Mouse (Mus musculus) cerebellum, adult 11 months (tissue): ENCODE results near the gene Ppp1r3e.
A peak's percentile ranks its signal among the peaks of the same experiment; 100 is the strongest.

Source experiments
- DNase-seq: peaks from one replicate; pipeline ENCODE4 v3.0.0; 2022

Gene Ppp1r3e

DNA sequence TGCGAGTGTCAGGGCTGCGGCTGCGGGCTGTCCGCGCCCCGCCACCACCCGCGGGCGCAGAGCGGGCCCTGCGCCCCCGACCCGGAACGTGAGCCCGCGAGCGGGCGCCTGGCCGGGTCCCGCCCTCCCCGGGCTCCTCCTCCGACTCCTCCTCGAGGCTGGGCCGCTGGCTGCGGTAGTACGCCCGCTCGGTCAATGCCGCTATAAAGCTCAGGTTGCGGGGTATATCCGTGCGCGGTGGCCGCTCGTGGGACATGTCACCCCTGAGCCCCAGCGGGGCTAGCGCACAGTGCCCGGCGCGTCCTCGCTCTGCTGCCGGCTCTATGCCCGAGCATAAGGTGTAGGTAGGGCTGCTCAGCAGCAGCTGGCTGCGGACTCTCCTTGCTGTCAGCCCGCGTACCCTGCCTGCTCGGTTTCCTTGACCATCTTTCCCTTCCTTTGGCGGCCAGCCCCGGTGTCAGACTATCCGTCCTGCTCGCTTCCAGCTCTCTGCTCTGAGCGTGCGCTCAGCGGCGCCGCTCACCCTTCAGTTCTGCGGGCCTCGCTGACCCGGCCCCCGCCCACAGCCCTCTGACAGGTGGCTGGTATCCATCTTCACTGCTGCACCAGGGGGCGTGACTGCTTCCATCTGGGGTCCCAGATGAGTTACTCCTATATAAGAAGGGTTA lies at the start of gene Ppp1r3e:
Ppp1r3e (minus strand) TSS at position 503 of the 668 bp plus-strand sequence.
- peak; percentile 73 for DNase-seq

DNA sequence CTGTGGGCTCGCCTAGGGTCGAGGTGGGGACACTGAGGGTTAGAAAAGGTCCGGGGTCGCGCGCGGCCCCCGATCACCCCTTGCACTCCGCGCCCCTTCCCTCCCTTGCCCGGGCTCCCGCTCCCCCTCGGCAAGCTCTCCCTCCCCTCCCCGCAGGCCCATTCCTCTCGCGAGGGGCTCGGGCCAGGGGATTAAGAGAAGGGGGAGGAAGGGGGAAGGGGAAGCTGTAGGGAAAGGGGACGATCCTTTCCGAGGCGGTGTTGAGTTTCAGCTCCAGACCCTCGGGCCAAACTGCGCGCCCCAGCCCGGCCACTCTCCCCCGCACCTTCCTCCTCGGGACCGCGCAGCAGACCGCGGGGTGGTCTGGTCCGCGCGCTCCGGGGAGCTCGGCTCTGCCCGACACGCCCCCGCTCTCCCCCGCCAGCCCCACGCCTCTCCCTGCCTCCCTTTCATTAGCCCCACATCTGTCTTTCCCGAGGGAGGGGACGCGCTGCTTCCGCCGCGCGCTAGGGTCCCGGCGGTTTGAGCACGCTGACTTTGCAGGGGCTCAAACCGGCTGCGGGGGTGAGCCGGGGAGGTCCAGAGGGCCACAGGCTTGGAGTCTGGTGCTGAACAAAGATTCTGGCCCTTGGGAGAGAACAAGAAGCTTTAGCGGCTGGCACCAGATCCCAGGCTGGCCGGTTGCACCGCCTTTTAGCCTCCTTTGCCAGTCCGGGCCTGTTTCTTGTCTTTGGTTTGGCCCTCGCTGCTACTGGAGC lies 49.2 kb upstream of the Ppp1r3e start:
- DNase-seq = no peak

DNA sequence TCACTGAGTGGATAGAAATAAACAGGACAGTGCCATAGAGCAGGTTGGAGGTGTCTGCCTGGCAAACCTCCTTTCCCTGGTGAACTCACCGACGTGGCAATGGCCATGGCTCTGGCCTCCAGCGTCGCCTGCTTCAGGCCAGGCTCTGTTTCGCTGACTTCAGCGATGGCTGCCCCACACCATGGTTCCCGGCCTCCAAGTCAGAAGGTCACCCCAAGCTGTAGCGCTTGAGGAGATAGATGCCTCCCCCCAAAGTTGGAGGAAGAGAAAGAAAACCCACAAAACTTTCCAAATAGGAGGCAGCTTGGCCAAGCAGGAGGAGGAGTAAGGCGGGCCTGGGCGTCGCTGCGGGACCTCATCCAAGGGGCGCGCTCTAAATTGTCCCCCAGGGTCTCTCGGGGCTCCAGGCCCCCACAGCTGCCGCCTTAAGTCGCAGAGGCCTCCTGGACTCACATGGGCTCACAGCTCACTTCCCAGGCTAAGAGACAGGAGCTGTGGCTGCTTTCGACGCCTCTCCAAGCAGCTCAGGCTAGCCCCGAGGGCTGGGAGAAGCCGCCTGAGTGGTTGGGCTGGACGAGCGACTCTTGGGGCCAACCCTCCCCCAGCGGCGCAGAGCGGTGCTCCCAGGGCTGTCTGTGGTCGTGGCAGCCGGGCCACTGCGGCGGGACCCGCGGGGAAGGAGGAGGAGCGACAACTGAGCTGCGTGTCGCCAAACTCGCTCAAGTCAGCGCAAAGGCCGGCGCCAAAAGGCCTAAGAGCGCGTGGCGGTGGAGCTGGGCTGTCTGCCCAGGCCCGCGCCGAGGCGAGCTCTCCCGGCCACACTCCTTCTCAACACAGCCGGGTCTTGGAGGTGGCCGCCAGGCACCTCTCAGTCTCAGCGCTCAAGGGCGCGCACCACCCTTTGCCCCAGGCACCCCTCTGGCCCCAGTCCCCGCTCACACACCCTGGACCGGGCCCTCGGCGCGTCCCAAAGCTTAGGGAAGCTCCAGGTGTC lies 48.3 kb upstream of the Ppp1r3e start, which contains the start of gene Efs:
Efs (minus strand) TSS at position 778 of the 994 bp plus-strand sequence.
- DNase-seq = peak; percentile 35

DNA sequence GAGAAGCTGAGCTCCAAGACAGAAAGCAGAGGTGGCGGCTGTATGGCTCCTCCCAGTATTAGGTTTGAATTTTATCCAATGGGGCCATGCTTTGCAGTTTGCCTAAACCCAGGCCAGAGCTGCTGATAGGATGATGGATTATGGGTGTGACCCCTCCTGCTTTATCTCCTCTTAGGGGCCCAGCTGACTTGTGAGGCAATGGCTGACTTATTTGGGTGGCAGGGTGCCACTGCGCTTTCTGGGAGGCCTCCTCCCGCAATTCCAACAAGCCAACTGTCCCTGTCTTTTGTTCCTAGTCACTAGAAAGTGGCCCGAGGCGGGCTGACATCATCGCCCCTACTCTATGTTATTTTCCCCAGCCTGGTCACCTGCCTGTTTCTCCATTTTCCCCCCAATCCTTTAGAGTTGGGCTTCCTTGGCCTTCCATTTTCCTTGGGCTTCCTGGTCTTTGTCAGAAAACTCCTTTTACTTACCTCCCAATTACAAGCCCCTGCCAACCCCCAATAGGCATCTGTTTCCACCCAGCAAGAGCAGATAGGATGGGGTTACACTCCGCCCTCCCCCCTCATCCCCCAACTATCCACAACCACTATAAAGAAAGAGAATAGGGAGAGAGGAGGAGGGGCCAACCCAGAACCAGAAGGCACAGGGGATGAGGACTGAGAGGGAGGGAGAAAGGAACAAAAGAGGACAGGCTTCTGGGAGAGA lies 47.4 kb upstream of the Ppp1r3e start:
- no peak for DNase-seq

DNA sequence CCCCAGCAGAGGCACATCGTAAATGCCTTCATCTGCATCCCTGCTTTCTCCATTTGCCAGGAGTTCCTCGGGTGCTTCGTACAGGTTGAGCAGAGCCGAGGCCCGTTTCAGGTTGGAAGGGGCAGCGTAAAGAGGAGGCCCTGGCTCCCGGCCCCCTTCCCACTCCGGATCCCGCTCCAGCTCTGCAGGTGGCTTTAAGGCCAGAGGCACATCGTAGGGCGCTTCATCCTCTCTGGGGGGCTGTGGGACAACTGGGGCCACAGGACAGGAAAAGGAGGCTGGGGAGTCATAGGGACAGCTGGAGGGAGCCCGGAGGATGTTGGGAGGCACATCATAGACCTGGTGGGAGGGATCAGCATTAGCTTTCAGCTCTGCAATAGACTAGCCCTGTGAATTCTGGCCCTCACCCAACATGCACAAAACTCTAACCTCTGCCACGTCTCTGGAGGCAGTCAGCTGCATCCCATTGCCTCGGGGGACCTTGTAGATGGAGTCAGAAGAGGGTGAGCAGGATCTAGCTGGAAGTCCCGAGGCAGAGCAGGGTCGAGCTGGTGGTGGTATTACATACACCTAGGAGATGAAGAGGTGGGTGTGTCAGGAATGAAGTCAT lies 42.8 kb upstream of the Ppp1r3e start:
- no peak for DNase-seq

DNA sequence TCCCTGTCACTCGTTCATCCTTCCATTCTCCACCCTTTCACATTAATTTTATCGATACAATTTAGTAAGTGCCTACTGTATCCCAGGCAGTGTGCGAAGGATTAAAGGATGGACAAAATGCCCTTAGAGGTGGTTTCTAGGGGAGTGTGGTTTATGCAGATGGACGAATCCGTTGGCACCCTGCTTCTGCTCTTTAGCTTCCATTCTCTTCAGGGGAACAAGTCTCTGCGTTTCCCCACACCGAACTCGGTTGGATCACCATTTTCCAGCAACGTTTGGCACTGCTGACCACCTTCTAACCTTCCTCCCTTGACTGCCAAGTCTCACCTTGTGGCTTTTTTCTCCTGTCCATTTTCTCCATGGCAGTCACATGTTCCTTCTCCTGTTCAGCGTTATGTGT lies 36.0 kb upstream of the Ppp1r3e start:
- DNase-seq = no peak

DNA sequence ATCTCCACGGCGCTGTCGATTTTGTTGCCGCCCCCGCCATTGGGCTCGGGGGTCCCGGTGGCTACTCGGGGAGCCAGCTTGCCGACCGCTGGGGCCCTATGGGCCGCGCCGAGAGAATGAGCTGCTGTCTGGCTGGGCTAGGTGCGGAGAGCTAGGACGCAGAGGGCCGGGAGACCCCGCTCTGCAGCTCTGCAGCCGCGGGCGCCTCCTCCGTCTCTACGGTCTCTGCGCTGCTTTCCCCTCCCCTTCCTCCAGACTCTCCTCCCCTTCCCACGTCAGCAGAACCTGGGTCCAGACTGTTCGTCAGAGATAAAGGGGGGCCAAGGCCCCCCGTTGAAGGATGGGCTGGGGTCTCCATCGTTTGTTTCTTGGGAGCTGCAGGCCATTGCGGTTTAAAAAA lies 35.5 kb upstream of the Ppp1r3e start, which contains the start of gene Slc22a17:
Slc22a17 (minus strand) TSS at position 247 of the 400 bp plus-strand sequence.
- peak; percentile 77 for DNase-seq

DNA sequence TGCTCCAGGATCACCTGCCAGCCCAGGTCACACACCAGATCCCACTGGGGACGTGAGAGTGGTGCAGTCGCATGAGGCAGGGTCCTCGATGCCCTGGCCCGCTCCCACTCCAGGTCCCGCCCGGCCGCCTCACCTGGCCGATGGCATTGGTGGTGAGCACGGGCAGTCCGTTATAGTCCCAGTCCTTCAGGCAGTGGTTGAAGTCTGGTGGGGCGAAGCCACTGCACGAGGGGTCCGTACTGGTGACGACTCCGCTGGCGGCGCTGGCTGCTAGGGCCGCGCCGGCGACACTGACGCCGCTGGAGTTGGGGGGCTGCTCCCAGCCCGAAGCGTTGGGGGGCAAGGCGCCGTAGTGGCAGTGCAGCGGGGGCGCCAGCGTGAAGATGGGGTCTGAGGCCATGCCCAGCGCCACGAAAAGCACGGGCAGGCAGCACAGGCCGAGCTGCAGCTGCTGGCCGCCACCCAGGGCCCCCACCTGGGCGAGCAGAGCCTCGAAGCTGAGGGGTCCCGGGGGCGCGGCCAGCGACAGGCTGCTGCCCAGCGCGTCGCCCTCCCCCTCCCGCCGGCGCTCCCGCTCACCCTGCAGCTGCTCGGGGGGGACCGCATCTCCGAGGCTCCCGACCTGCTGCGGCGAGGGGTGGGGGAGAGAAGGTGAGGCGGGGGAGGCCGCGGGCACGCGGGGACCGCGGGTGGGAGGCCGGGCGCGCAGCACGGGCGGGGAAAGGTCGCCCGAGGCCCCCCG lies 34.9 kb upstream of the Ppp1r3e start:
- peak; percentile 43 for DNase-seq

DNA sequence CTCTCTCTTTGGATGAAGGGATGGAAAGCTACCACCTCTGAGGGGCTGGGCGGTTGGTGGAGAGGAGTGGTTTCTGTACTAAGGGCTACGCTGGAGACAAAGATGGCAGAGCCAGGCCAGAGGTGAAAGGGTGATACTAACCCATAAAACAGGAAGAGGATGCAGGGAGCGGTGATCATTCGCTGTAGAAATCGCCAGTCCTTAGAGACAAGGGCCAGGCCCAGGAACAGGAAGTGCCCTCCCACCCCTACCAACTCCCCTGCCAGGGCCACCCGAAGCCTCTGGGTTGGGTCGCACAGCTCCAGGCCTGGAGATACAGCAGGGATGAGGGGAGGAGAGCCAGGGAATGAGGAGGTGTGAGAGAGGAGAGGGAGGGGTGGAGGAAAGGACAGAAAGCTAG lies 31.3 kb upstream of the Ppp1r3e start:
- no peak for DNase-seq

DNA sequence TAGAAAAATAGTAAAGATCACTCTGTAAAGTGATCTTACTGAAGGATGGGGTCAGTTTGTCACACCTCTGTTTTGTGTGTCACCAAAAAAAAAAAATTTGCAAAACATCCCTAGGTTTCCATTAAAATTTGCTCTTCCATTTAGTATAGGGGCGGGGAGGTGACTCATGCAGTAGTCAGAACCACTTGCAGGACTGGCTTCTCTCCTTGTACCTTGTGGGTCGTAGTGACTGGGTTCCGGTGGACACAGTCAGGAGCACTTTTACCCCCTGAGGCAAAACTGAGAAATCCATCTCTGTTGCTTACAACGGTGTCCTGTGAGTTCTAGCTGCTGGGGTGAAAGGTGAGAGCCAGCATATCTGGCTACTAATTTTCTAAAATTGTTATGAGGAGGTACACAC lies 26.3 kb upstream of the Ppp1r3e start:
- DNase-seq = no peak

DNA sequence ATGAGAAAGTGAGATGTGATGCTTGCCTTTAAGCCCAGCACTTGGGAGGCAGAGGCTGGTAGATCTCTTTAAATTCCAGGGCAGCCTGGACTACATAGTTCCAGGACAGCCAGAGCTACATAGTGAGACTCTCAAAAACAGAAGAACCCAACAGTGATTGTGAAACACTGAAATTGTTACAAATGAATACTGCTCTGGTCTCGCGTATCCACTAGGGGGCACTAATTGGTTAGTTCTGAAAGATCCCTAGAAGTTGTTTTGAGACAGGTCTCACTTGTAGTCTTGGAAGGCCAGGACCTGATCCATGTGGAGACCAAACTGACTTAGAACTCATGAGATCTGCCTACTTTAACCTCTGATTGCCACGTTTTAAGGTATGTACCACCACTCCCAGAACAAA lies 23.0 kb upstream of the Ppp1r3e start:
- peak; percentile 52 for DNase-seq

DNA sequence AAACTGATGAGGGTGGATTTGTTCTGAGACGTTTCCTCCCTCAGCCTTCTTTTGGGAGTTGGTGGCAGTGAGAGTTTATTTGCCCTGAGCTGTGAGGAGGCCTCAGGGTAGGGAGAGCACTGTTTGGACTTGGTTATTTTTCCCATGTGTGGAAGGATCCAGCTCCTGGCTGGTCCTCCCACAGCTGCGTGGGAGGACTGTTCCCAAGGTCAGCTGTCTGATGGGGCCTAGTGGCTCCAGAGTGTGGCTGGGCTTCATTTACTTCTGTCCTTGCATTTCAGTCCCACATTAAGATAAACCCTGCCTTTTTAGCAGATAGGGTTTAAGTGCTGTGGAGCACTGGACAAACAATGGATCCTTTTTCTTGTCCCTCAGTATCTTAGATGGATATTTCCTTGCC lies 20.1 kb upstream of the Ppp1r3e start:
- DNase-seq = no peak

DNA sequence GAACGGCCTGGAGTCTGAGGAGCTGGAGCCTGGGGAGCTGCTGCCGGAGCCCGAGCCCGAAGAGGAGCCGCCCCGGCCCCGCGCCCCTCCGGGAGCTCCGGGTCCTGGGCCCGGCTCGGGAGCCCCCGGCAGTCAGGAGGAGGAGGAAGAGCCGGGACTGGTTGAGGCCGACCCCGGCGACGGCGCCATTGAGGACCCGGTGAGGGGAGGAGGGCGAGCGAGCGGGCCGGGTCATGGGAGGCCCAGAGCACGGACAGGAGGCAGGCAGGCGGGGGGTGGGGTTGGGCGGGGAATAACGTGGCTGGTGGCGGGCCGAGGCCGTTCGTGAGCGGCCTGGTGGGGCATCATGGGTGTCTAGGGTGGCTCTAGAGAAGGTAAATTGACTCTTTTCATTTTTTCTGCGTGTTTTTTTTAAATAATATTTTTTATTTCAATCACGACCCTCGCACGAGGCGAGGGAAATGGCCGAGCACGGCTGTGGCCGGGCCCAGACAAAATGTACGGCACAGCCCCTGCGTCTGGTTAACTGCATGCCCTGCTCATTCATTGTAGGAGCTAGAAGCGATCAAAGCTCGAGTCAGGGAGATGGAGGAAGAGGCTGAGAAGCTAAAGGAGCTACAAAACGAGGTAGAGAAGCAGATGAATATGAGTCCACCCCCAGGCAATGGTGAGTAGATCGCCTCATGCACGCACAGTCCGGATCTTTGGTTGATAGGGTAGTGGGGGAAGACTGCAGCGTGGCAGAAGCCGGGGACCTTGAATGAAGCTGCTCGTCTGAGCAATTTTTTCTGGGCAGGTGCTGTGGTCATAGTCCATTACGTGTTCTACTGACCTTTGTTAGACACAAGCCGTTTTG lies 17.2 kb upstream of the Ppp1r3e start:
- no peak for DNase-seq

DNA sequence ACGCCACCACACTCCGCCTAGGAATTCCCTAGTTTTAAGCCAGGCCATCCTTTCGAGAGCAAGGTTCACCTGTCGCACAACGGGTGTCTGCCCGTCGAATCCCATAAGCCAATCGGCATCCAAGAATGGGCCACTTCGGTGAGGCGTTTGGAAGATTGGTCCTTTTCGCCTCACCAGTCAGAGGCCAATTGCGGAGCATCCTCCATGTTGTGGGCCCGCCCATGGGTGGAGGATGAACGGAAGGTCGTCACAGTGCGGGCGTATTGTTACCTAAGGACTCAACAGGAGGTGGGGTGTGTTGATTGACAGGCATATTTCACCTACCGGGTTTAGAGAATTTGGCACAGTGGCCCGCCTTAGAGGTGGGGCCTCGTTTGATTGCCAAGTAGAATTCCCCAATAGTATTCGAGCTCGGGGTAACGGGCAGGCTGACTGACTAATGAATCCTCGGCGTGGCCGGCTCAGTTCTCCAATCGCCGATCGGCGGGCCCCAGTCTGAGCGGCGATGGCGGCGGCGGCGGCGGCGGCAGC lies 16.4 kb upstream of the Ppp1r3e start:
- DNase-seq = peak; percentile 98

DNA sequence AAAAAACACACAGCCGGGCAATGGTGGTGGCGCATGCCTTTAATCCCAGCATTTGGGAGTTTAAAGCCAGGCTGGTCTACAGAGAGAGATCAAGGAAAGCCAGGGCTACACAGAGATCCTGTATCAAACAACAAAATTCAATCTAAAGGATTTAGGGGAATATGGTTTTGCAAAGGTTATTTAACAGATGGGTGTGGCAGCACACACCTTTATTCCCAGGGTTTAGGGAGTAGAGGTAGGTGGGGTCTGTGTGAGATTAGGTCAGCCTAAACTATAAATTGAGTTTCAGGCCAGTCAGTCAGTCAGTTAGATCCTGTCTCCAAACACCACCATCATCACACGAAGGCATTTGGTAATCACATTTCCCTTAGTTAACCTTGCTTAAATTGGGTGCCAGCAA lies 14.8 kb upstream of the Ppp1r3e start, which contains the start of gene Pabpn1:
Pabpn1 (plus strand) TSS at position 301 of the 400 bp plus-strand sequence.
- DNase-seq = no peak

DNA sequence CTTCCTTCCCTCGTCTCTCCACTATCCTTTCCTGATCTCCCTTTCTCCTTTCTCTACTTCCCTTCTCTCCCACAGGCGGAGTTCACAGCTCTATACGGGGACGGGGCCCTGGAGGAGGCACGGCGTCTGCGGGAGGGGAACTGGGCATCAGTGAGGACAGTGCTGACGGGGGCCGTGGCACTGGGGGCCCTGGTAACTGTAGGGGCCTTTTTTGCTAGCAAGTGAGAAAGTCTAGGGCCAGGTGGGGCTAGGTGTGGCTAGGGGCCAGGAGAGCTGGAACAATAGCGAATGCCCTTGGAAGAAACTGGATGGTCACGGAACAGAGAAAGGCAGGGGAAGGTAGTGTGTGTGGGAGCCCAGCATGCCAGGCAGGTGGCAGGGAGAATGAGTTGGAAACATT lies 8.0 kb upstream of the Ppp1r3e start:
- DNase-seq = no peak

DNA sequence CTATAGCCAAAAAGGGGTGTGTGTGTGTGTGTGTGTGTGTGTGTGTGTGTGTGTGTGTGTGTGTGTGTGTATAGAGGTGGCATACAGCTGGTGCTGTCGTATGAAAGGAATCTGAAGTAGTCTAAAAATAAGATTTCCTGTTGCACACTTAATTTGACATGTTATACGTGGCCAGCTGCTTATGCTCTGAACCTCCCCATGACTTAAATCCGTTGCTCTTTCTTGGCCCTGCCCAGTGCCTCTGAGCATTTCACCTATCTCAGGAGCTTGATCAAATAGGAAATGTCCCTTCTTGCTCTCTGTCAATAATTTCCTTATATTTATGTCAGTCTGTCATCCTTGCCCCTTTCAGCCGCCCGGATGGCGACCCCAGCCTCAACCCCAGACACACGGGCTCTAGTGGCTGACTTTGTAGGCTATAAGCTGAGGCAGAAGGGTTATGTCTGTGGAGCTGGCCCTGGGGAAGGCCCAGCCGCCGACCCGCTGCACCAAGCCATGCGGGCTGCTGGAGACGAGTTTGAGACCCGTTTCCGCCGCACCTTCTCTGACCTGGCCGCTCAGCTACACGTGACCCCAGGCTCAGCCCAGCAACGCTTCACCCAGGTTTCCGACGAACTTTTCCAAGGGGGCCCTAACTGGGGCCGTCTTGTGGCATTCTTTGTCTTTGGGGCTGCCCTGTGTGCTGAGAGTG lies 6.8 kb upstream of the Ppp1r3e start:
- no peak for DNase-seq

DNA sequence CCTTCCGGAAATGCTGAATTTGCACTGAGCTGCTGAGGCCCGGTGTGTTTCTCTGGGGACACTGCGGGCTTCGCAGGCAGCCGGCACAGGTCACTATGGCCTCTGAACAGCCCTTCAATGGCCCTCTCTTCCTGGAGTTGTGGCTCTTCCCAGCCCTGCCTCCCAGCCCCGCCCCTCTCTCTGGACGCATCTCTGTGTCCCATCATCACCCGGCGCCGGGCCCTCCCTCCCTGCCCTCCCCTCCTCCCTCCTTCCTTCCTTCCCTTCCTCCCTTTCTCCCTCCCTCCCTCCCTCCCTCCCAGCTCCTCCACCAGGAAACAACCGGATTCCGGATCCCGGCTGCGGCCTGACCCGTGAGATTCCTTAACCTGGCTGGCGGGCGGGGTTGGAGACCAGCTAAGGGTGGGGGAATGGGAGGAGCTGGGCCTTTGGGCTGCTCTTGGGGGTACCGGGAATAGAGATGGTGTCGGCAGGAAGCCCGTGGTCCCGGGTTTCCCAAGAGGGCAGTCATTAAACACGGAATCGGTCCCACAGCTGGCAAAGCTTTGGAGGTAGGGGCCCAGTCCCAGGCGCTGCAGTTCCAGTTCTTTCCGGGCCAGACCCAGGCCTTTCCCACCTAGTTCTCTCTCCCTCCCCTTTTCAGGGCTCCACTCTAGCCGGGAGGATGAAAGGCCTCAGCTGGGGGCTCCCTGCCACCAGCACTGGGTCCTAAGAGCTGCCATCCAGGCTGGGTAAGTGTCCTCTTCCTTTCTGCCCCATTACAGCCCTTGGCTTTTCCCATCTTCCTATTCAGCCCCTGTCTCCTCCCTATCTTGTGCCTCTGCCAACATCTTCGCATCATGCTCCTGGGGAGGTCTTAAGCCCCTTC lies 6.0 kb upstream of the Ppp1r3e start, which contains the start of the genes Bcl2l2 and Gm20521:
Bcl2l2 (plus strand) TSS at position 224 of the 868 bp plus-strand sequence.
Gm20521 (plus strand) TSS at position 288 of the 868 bp plus-strand sequence.
- DNase-seq = peak; percentile 79
